Mouse (Mus musculus): ENCODE measurements at regions not wholly inside any gene's neighbourhood (a gene's known extent, or its start where the extent isn't known, plus 50 kb on each side); places are given as distances from the start of the nearest gene placed in this dataset.
"Not testable (repeated sequence)": the region's sequence is repeated elsewhere in the genome, so short reads cannot be mapped to it uniquely, and the experiment has no call there.

DNA sequence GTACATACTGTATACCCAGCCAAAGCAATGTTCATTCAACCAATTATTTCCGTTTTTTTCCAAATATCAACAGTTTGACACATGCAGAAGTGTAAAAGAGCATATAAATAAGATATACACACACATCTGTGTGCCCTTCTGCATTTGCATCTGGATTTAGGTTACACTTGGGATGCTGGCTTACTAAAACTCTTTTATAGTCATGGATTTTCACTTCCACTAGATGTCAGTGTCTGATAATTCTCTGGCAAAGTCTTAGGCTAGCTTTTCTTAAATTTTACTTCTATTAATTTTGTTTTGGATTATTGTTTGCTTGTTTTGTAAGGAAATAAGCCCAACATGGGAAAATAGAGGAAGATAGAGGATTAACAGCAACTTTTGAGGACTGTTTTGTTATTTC, 452.3 kb downstream of the Gpm6a start:
- not testable (repeated sequence) for TF ChIP-seq CTCF (conservative IDR thresholded peaks at IDR 0.05; ENCODE audit: insufficient read depth, insufficient read length, low read depth, low read length); POLR2A (IDR thresholded peaks at IDR 0.05; ENCODE audit: low read depth, low read length)

Data from kidney, adult 2 months (tissue).